In genomic region chr14:16815096-16815741, GRCm38 (mm10) we compare ENCODE assay signal across 14 mouse cellular contexts.
"Had no signal": no experiment of that assay in that cellular context is flagged by ENCODE, and none has a peak within 500 bp of the region (broad histone marks: within the 10 kb centered on the region; RNA-seq: fewer than 3 reads in every experiment).

No protein-coding gene starts in this region.

- DNase-seq: kidney, adult 8-10 months; kidney, postnatal 25 days; lung, postnatal 10 days; lung, postnatal 4 days; right cerebral cortex, adult 18-20 months; right cerebral cortex, postnatal 25 days; thymus, postnatal 4 days had no signal

- H3K9me3 ChIP-seq: limb, embryonic 10.5 days; liver, embryonic 12.5 days; neural tube, embryonic 15.5 days had no signal

- H3K27ac ChIP-seq: left cerebral cortex, adult 2 months; limb, embryonic 10.5 days; liver, embryonic 12.5 days; neural tube, embryonic 15.5 days; stomach, postnatal 0 days had no signal

- H3K27me3 ChIP-seq: liver, embryonic 12.5 days; neural tube, embryonic 15.5 days had no signal

- H3K4me3 ChIP-seq: left cerebral cortex, adult 2 months; limb, embryonic 10.5 days; liver, embryonic 12.5 days; myocyte; neural tube, embryonic 15.5 days had no signal

- H3K4me2 ChIP-seq: liver, embryonic 12.5 days; neural tube, embryonic 15.5 days had no signal

- H3K4me1 ChIP-seq: limb, embryonic 10.5 days; liver, embryonic 12.5 days; neural tube, embryonic 15.5 days had no signal

- H3K9ac ChIP-seq: liver, embryonic 12.5 days; neural tube, embryonic 15.5 days had no signal

- ATAC-seq: intestine, postnatal 0 days; liver, embryonic 12.5 days had no signal

- H3K36me3 ChIP-seq: limb, embryonic 10.5 days; liver, embryonic 12.5 days; neural tube, embryonic 15.5 days had no signal
